Mouse (Mus musculus) hindbrain, embryonic 15.5 days (tissue): Measurements from ENCODE around the gene Cks2. TPM values are rescaled to one million over a fixed set of nuclear protein-coding genes. Genes with fewer than 3 reads are reported as not detected.

Source experiments
- ATAC-seq: fragments of 200-750 bp; cut with Nextera tagmentation; 2 replicates; pipeline ENCODE4 v1.8.0; 2017; ENCODE audit warnings: low read depth, moderate number of reproducible peaks, moderate TSS enrichment; ENCODE audit not compliant: low FRiP score
- H3K27ac ChIP-seq: fragments of 300-500 bp; sonication (generic); replicated peaks from 2 replicates; pipeline ENCODE4 v1.5.1; 2015; ENCODE audit warnings: mild to moderate bottlenecking, inconsistent platforms
- H3K27me3 ChIP-seq: fragments of 300-500 bp; sonication (generic); 2 replicates; pipeline ENCODE4 v1.6.1; 2015; ENCODE audit warnings: control low read depth, inconsistent platforms
- H3K36me3 ChIP-seq: fragments of 300-500 bp; sonication (generic); 2 replicates; pipeline ENCODE4 v1.6.1; 2015; ENCODE audit warnings: control low read depth, inconsistent platforms
- H3K4me1 ChIP-seq: fragments of 300-500 bp; sonication (generic); replicated peaks from 2 replicates; pipeline ENCODE4 v1.6.1; 2015; ENCODE audit warnings: control low read depth, inconsistent platforms
- H3K4me2 ChIP-seq: fragments of 300-500 bp; sonication (generic); 2 replicates; pipeline ENCODE4 v1.6.1; 2015; ENCODE audit warnings: moderate library complexity, mild to moderate bottlenecking, inconsistent platforms
- H3K4me3 ChIP-seq: fragments of 300-500 bp; sonication (generic); 2 replicates; pipeline ENCODE4 v1.5.1; 2015; ENCODE audit warnings: mild to moderate bottlenecking, inconsistent platforms
- H3K9ac ChIP-seq: fragments of 300-500 bp; sonication (generic); 2 replicates; pipeline ENCODE4 v1.6.1; 2015; ENCODE audit warnings: inconsistent platforms
- H3K9me3 ChIP-seq: fragments of 300-500 bp; sonication (generic); 2 replicates; pipeline ENCODE4 v1.6.1; 2016; ENCODE audit warnings: control low read depth, inconsistent platforms
- WGBS: fragments of 180-500 bp; shearing (Covaris S2); methylation state at CpG from one replicate; pipeline ENCODE4 v1.1.7; 2015; 5-methylcytosine and 5-hydroxymethylcytosine counted together
- polyA plus RNA-seq: library from polyadenylated mRNA; unstranded; fragments of >200 nt; fragmentation: Nextera tagmentation; extraction: Ambion mirVana; gene quantifications from 2 replicates; pipeline ENCODE4 v1.2.1, GENCODE M21; 2015

The Cks2 gene
- 54.9 and 73.6 TPM in 2 replicates for polyA plus RNA-seq

- under 1% methylated on average over 83 of the region's 83 CpGs for WGBS
- H3K36me3 ChIP-seq: no peaks in the 10 kb centered on the region
- H3K27me3 ChIP-seq: no peaks in the 10 kb centered on the region
- H3K27ac ChIP-seq: peak within 1 kb of the TSS; percentile 74
- H3K4me2 ChIP-seq: peak within 1 kb of the TSS; percentile 94
- peak within 1 kb of the TSS; percentile 81 for H3K4me3 ChIP-seq
- H3K4me1 ChIP-seq: peaks cover 15% of the 10 kb centered on the region
- ATAC-seq: peak; percentile 99
- no peaks in the 10 kb centered on the region for H3K9me3 ChIP-seq
- H3K9ac ChIP-seq: peak within 1 kb of the TSS; percentile 61
Observed at GRCm38 (mm10) chr13:51644829-51645789, at the start of gene Cks2. Gene Cks2 (plus strand): TSS chr13:51645232.

DNA sequence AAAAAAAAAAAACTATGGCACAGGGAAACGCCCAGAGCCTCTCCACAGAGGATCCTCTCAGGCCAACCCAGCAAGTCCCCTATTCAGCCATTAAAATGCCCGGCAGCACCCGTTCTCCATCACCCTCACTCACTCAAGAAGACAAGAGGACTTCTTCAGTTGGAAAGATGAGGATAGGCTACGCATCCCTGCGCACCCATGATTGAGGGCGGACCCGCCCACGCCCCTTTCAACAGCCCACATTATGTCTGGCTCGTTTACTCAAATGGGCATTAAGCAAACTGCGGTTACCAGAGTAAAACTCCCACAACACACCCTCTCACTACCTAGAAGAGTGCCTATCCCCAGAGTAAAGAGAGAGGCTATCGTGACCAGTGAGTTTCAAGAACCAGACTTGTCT lies 49.6 kb upstream of the Cks2 start:
- WGBS: 29% methylated on average over 11 of the region's 11 CpGs
- Histone ChIP-seq H3K27me3 (0 out of 2 replicates have a peak, but pooled peaks cover 2% of the 10 kb centered on the region), H3K4me2 (peak overlapping the region; percentile 98), H3K9ac (no peak overlapping the region), H3K4me1 (no peaks in the 10 kb centered on the region; the same call in none of the 2 replicates), H3K9me3 (no peaks in the 10 kb centered on the region), H3K27ac (no peak overlapping the region), H3K36me3 (no peaks in the 10 kb centered on the region), H3K4me3 (peak overlapping the region; percentile 53; the same call in 1 of the 2 replicates)
- peak; percentile 15; the same call in 1 of the 2 replicates for ATAC-seq

DNA sequence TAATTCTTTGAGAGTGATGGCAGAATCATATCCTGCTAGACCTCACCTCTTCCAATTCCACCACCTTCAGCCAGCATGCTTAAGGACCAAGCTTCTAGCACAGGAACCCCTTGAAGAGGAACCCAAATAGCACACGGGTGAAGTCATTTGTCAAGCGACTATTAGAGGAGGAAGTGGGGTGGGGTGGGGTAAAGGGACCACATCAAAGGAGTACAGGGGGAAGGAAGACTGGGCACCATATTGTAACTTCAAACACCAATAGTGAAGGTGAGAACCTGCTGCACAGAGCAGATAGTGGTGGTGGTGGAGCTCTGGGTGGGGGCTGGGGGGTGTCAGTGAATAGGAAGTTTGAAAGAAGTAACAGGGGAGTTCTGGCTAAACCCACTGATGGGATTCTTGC lies 47.0 kb upstream of the Cks2 start:
- WGBS: 67% methylated on average over 2 of the region's 2 CpGs
- H3K27me3 ChIP-seq: 0 out of 2 replicates have a peak, but pooled peaks cover 2% of the 10 kb centered on the region

DNA sequence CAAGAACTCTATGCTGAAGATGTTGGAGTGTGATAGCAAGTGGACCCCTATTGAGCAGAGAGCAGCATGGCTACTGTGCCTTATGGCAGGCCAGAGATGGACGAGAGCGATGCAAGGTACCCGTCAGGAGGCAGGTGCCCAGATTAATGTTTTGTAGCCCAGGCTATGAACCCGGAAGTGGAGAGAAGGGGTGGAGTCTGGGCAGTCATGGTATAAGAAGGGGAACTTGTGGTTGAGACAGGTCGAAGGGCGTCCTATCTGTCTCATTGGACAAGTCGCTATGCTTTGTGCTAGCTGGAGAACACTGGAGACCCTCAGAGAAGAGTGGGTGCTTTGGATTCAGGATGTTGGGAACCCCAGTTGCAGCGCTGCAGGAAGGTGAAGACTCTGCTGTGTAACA lies 44.9 kb upstream of the Cks2 start:
- H3K36me3 ChIP-seq: no peaks in the 10 kb centered on the region
- no peak for ATAC-seq
- no peak overlapping the region for H3K9ac ChIP-seq
- peaks cover 17% of the 10 kb centered on the region for H3K4me1 ChIP-seq
- H3K9me3 ChIP-seq: no peaks in the 10 kb centered on the region
- H3K4me3 ChIP-seq: no peak overlapping the region
- no peak overlapping the region for H3K27ac ChIP-seq
- H3K4me2 ChIP-seq: no peak overlapping the region
- WGBS: 93% methylated on average over 8 of the region's 8 CpGs
- H3K27me3 ChIP-seq: no peaks in the 10 kb centered on the region

More for the DNA sequence above, 47.0 kb upstream of the Cks2 start:
- Histone ChIP-seq H3K4me1 (peaks cover 4% of the 10 kb centered on the region), H3K27ac (no peak overlapping the region), H3K9ac (no peak overlapping the region), H3K4me3 (no peak overlapping the region), H3K4me2 (no peak overlapping the region), H3K36me3 (no peaks in the 10 kb centered on the region), H3K9me3 (no peaks in the 10 kb centered on the region)
- ATAC-seq: no peak

DNA sequence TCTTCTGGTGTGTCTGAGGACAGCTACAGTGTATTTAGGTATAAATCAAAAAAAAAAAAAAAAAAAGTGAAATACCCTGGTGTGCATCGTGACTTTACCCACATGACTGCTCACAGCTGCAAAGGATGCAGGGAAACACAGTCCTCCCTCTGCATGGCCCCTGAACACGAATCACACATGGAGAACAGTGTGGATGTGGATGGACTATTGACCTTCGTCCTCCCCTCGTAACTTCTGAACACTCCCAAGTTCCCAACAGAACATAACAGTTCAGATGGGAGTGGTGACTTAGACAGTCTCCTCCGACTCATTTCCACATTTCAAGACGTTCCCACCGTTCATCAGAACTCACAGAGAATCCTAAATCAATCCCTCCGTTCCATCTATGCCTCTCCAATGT lies 42.3 kb upstream of the Cks2 start:
- 53% methylated on average over 8 of the region's 8 CpGs for WGBS
- Histone ChIP-seq H3K9me3 (no peaks in the 10 kb centered on the region), H3K4me1 (peaks cover 17% of the 10 kb centered on the region), H3K9ac (0 out of 2 replicates have a peak overlapping the region, but pooled peaks have one; percentile 16), H3K27ac (no peak overlapping the region; the same call in 1 of the 2 replicates), H3K4me3 (peak overlapping the region; percentile 32), H3K4me2 (peak overlapping the region; percentile 66), H3K27me3 (no peaks in the 10 kb centered on the region), H3K36me3 (no peaks in the 10 kb centered on the region)
- peak; percentile 20; the same call in 1 of the 2 replicates for ATAC-seq

- 14% methylated on average over 16 of the region's 16 CpGs for WGBS
- H3K4me3 ChIP-seq: peak overlapping the region; percentile 32
- H3K27ac ChIP-seq: peak overlapping the region; percentile 65
- 0 out of 2 replicates have a peak overlapping the region, but pooled peaks have one; percentile 16 for H3K9ac ChIP-seq
- peak overlapping the region; percentile 66 for H3K4me2 ChIP-seq
- peaks cover 17% of the 10 kb centered on the region for H3K4me1 ChIP-seq
- peak; percentile 82 for ATAC-seq
- H3K27me3 ChIP-seq: no peaks in the 10 kb centered on the region
- no peaks in the 10 kb centered on the region for H3K36me3 ChIP-seq
- no peaks in the 10 kb centered on the region for H3K9me3 ChIP-seq
Observed at GRCm38 (mm10) chr13:51603221-51603893, 41.7 kb upstream of the Cks2 start.

- Histone ChIP-seq H3K27ac (peak overlapping the region; percentile 65), H3K4me3 (peak overlapping the region; percentile 32), H3K4me1 (peaks cover 17% of the 10 kb centered on the region), H3K9ac (0 out of 2 replicates have a peak overlapping the region, but pooled peaks have one; percentile 16), H3K4me2 (peak overlapping the region; percentile 66), H3K27me3 (no peaks in the 10 kb centered on the region), H3K9me3 (no peaks in the 10 kb centered on the region), H3K36me3 (no peaks in the 10 kb centered on the region)
- WGBS: 44% methylated on average over 4 of the region's 4 CpGs
- ATAC-seq: peak; percentile 29; the same call in 1 of the 2 replicates
Observed at GRCm38 (mm10) chr13:51603894-51604244, 41.2 kb upstream of the Cks2 start.

DNA sequence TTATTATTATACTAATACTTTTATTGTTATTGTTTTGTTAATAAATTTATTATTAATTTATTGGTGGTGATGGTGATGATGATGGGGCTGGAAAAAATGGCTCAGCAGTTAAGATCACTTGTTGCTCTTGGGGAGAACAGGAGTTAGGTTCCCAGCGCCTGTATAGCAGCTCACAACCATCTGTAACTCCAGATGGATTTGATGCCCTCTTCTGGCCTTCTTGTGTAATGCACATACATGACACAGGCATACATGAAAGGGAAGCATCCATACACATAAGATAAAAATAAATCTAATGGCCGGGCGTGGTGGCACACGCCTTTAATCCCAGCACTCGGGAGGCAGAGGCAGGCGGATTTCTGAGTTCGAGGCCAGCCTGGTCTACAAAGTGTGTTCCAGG lies 35.8 kb upstream of the Cks2 start:
- no peak for ATAC-seq
- H3K4me3 ChIP-seq: no peak overlapping the region
- no peaks in the 10 kb centered on the region for H3K36me3 ChIP-seq
- 99% methylated on average over 7 of the region's 7 CpGs for WGBS
- H3K27me3 ChIP-seq: no peaks in the 10 kb centered on the region
- no peak overlapping the region for H3K4me2 ChIP-seq
- peaks cover 8% of the 10 kb centered on the region for H3K4me1 ChIP-seq
- no peak overlapping the region for H3K9ac ChIP-seq
- no peak overlapping the region for H3K27ac ChIP-seq
- no peaks in the 10 kb centered on the region for H3K9me3 ChIP-seq

DNA sequence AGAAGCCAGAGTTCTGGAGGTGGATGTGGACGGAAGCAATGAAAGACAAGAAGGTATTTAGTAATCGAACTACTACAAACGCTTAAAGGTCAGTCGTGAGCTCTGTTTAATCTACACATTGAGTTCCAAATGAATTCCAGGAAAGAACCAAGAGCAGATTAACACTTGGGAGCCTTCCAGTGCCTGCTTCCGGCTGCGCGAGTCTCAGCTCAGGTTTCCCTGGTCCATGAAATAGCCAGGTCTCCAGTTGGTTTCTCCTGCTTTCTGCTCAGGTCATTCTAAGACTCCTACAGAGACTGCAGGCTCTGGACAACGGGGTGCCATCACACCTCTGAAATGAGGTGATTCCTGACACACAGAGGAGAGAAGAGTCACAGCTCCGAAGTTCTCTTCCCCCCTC lies 34.0 kb upstream of the Cks2 start:
- no peaks in the 10 kb centered on the region for H3K36me3 ChIP-seq
- H3K27me3 ChIP-seq: no peaks in the 10 kb centered on the region
- H3K9me3 ChIP-seq: no peaks in the 10 kb centered on the region
- H3K27ac ChIP-seq: peak overlapping the region; percentile 14; the same call in 1 of the 2 replicates
- peaks cover 6% of the 10 kb centered on the region for H3K4me1 ChIP-seq
- H3K4me2 ChIP-seq: peak overlapping the region; percentile 11; the same call in 1 of the 2 replicates
- H3K9ac ChIP-seq: no peak overlapping the region
- no peak overlapping the region for H3K4me3 ChIP-seq
- WGBS: 38% methylated on average over 9 of the region's 9 CpGs
- 0 out of 2 replicates have a peak, but pooled peaks have one; percentile 12 for ATAC-seq

DNA sequence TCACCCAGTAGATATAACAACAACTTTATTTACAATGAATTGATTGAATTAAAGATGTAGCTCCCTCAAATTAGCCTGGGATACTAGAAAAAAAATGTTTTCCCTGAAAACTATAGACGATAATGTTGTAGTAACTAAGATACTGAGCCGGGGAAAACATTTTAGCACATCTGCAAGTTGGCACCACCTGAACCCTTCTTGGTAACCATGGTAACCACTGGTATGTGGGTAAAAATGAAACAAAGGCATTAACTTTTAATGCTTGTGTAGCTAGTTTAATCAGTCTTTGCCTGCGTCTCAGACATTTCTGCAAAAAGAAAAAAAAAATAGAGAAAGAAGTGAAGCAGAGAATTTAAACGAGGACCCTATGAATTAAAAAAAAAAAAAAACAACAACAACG lies 33.5 kb upstream of the Cks2 start:
- Histone ChIP-seq H3K36me3 (no peaks in the 10 kb centered on the region), H3K27ac (peak overlapping the region; percentile 14; the same call in 1 of the 2 replicates)
- 36% methylated on average over 5 of the region's 5 CpGs for WGBS

DNA sequence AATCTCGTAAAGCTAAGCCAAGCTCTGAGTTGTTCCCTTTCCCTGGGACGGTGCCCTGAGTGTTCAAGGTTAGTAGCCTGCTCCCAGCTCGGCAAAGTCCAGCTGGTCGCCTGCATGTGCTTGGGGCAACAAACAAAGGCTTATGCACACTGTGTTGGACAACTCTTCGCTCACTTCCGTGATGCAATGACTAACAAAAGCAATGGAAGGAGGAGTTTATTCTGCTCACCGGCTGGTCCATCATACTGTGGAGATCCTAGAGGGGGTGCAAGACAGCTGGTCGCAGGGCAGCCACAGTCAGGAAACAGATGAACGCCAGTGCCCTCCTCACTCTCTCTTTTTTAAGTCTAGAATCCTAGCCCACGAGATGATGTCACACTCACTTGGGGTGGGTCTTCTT lies 29.2 kb upstream of the Cks2 start:
- Histone ChIP-seq H3K9ac (no peak overlapping the region), H3K4me1 (peaks cover 24% of the 10 kb centered on the region), H3K4me2 (no peak overlapping the region), H3K27ac (no peak overlapping the region), H3K4me3 (no peak overlapping the region), H3K9me3 (no peaks in the 10 kb centered on the region), H3K27me3 (no peaks in the 10 kb centered on the region), H3K36me3 (no peaks in the 10 kb centered on the region)
- no peak for ATAC-seq
- 57% methylated on average over 10 of the region's 10 CpGs for WGBS

More for the DNA sequence above, 33.5 kb upstream of the Cks2 start:
- no peaks in the 10 kb centered on the region for H3K27me3 ChIP-seq
- no peak overlapping the region for H3K4me3 ChIP-seq
- H3K4me2 ChIP-seq: peak overlapping the region; percentile 11; the same call in 1 of the 2 replicates
- H3K9ac ChIP-seq: no peak overlapping the region
- no peaks in the 10 kb centered on the region for H3K9me3 ChIP-seq
- 0 out of 2 replicates have a peak, but pooled peaks have one; percentile 43 for ATAC-seq
- H3K4me1 ChIP-seq: peaks cover 9% of the 10 kb centered on the region
